Mouse (Mus musculus) limb, embryonic 14.5 days (tissue): Measurements from ENCODE around the gene Gtf3c6. TPM values are rescaled to one million over a fixed set of nuclear protein-coding genes. Genes with fewer than 3 reads are reported as not detected.
A peak's percentile ranks its signal among the peaks of the same experiment; 100 is the strongest.

Source experiments
- ATAC-seq: fragments of 200-750 bp; cut with Nextera tagmentation; 2 replicates; pipeline ENCODE4 v1.8.0; 2017; ENCODE audit warnings: low read depth, moderate number of reproducible peaks, moderate TSS enrichment; ENCODE audit not compliant: low FRiP score
- DNase-seq: peaks from one replicate; pipeline ENCODE4 v3.0.0-alpha.2; 2015; ENCODE audit warnings: low spot score
- H3K27ac ChIP-seq: fragments of 300-500 bp; sonication (generic); replicated peaks from 2 replicates; pipeline ENCODE4 v1.5.1; 2014; ENCODE audit warnings: low read depth, mild to moderate bottlenecking, low read length, moderate library complexity, mixed read lengths
- H3K27me3 ChIP-seq: fragments of 300-500 bp; sonication (generic); 2 replicates; pipeline ENCODE4 v1.6.1; 2014; ENCODE audit warnings: low read length, mixed read lengths; ENCODE audit not compliant: control insufficient read depth, insufficient read depth
- H3K36me3 ChIP-seq: fragments of 300-500 bp; sonication (generic); 2 replicates; pipeline ENCODE4 v1.6.1; 2014; ENCODE audit warnings: mild to moderate bottlenecking, low read length, moderate library complexity, mixed read lengths; ENCODE audit not compliant: control insufficient read depth, insufficient read depth
- H3K4me1 ChIP-seq: fragments of 300-500 bp; sonication (generic); 2 replicates; pipeline ENCODE4 v1.6.1; 2014; ENCODE audit warnings: antibody characterized with exemption, low read length, mixed read lengths; ENCODE audit not compliant: control insufficient read depth, insufficient read depth
- H3K4me2 ChIP-seq: fragments of 300-500 bp; sonication (generic); replicated peaks from 2 replicates; pipeline ENCODE4 v1.6.1; 2014; ENCODE audit warnings: low read depth, mild to moderate bottlenecking, low read length, moderate library complexity; ENCODE audit not compliant: severe bottlenecking
- H3K4me3 ChIP-seq: fragments of 300-500 bp; sonication (generic); replicated peaks from 2 replicates; pipeline ENCODE4 v1.5.1; 2014; ENCODE audit warnings: low read length
- H3K9ac ChIP-seq: fragments of 300-500 bp; sonication (generic); 2 replicates; pipeline ENCODE4 v1.6.1; 2014; ENCODE audit warnings: mild to moderate bottlenecking, low read depth, low read length, moderate library complexity; ENCODE audit not compliant: severe bottlenecking
- H3K9me3 ChIP-seq: fragments of 300-500 bp; sonication (generic); 2 replicates; pipeline ENCODE4 v1.6.1; 2016; ENCODE audit warnings: low read length; ENCODE audit not compliant: control insufficient read depth
- POLR2A ChIP-seq: fragments of 200-500 bp; IDR thresholded peaks from 2 replicates; pipeline ENCODE4 v1.8.0; 2012; ENCODE audit warnings: inconsistent platforms, mild to moderate bottlenecking, moderate library complexity, borderline replicate concordance; ENCODE audit not compliant: insufficient read depth, insufficient read length; ENCODE audit errors: extremely low read depth
- WGBS: fragments of 180-500 bp; shearing (Covaris S2); extraction: QIAGEN DNeasy Blood & Tissue Kit; methylation state at CpG from one replicate; pipeline ENCODE4 v1.1.7; 2014; 5-methylcytosine and 5-hydroxymethylcytosine counted together
- polyA plus RNA-seq, 2 experiments: library from polyadenylated mRNA; depleted of rRNA in 1 of 2; stranded (reverse) in 1 of 2; unstranded in 1 of 2; fragments of >200 nt; fragmentation: Nextera tagmentation in 1 of 2; extraction: Ambion mirVana in 1 of 2; gene quantifications; 2 replicates each; pipeline versions ENCODE4 v1.2.1 to v1.2.3; 2012 to 2014

The Gtf3c6 gene
- polyA plus RNA-seq, 2 experiments: 47.9 to 88.6 TPM

DNA sequence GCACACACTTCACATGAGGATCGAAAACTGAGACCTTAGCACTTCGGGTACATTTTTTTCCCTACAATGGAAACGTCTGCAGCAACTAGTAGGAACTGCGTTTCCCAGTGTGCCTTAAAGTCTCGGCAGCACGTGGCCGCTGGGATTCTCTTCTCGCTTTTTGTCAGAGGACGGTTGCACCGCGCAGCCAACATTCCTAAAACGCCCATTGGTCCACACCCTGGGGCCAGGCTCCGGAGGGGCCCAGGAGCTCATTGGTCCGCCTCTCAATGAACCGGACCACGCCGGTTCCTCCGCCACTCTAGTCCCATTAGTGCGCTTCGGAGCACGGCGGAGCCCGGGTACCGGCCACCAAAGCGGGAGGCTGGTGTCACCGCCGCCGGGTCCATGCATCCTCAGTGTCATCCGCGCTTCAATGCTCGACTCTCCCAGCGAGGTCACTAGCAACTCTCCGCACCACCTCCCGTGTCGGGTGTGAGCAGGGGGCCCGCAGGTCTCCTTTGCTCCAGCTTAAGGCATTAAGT lies 42.8 kb upstream of the Gtf3c6 start:
- DNase-seq: peak; percentile 91
- Histone ChIP-seq H3K27ac (peak overlapping the region; percentile 90), H3K4me2 (peak overlapping the region; percentile 68), H3K36me3 (no peaks in the 10 kb centered on the region), H3K9me3 (no peaks in the 10 kb centered on the region), H3K4me3 (peak overlapping the region; percentile 95), H3K9ac (peak overlapping the region; percentile 93), H3K4me1 (peaks cover 13% of the 10 kb centered on the region), H3K27me3 (no peaks in the 10 kb centered on the region)
- WGBS: under 1% methylated on average over 34 of the region's 36 CpGs
- TF ChIP-seq POLR2A: 0 out of 2 replicates have a peak, but pooled peaks have one; percentile 13
- peak; percentile 81 for ATAC-seq

DNA sequence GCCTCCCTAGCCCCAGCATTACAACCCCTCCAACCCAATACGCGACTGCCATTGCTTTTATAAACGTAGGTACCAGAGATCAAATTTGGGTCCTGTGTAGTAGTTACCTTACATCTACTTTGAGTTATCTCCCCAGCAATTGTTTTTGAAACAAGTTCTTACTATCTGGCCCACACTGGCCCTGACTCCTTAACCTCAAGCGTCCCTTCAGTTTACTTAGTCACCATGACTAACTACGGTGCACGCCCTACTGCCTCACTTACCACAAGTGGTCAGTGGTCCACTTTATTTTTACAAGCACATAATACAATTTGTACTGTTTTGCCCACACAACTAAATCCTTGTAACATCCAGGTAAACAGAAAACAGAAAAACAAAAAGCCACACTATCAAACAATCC lies 34.7 kb upstream of the Gtf3c6 start:
- DNase-seq (no peak), ATAC-seq (no peak)
- no peak overlapping the region for H3K4me3 ChIP-seq
- peaks cover 38% of the 10 kb centered on the region for H3K36me3 ChIP-seq
- H3K4me1 ChIP-seq: no peaks in the 10 kb centered on the region
- H3K4me2 ChIP-seq: no peak overlapping the region
- H3K9ac ChIP-seq: no peak overlapping the region
- no peak for TF ChIP-seq POLR2A
- no peaks in the 10 kb centered on the region for H3K27me3 ChIP-seq
- WGBS: 94% methylated on average over 6 of the region's 6 CpGs
- H3K9me3 ChIP-seq: no peaks in the 10 kb centered on the region
- no peak overlapping the region for H3K27ac ChIP-seq

DNA sequence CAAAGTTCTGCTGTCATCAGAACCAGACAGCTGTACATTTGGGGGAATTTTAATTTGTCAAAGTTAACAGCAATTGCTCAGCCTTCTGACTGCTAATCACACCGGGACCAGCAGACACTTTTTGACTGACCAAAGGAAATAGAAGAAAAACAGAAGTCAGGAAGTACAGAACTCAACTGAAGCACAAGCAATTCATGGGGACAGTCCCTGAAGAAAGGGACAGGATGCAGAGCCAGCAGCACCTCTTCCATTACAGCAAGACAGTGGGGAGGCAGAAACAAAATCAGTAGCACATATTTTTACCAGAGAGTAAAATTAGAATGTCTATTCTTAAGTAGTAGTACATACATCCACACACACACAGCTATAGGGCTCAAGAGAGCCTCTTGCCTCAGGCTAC lies 28.9 kb upstream of the Gtf3c6 start:
- H3K9ac ChIP-seq: no peak overlapping the region
- no peak for TF ChIP-seq POLR2A
- no peaks in the 10 kb centered on the region for H3K27me3 ChIP-seq
- DNase-seq (no peak), ATAC-seq (no peak)
- H3K27ac ChIP-seq: no peak overlapping the region
- H3K4me2 ChIP-seq: no peak overlapping the region
- H3K36me3 ChIP-seq: peaks cover 36% of the 10 kb centered on the region
- H3K9me3 ChIP-seq: no peaks in the 10 kb centered on the region
- no peaks in the 10 kb centered on the region for H3K4me1 ChIP-seq
- H3K4me3 ChIP-seq: no peak overlapping the region
- WGBS: 89% methylated on average over 1 of the region's 1 CpGs

DNA sequence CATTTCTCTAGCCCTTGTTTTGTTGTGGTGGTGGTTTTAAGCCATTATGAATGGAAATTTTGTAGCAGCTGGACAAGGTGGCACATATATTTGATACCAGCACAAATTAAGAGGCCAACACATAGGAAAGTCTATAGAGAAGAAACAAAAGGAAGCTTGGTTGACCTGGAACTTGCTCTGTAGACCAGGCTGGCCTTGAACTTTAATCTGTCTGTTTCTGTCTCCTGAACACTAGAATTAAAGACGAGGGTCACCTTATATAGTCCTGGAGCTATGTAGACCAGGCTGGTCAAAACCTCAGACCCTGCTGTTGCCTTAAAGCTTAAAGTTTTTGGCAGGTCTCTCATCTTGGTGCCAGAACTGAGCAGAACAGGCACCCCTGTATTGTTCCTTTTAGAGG lies 27.7 kb upstream of the Gtf3c6 start:
- Histone ChIP-seq H3K36me3 (peaks cover 25% of the 10 kb centered on the region), H3K4me3 (no peak overlapping the region), H3K4me1 (no peaks in the 10 kb centered on the region), H3K9me3 (no peaks in the 10 kb centered on the region), H3K27me3 (no peaks in the 10 kb centered on the region), H3K9ac (no peak overlapping the region), H3K27ac (no peak overlapping the region), H3K4me2 (no peak overlapping the region)
- no peak for DNase-seq
- ATAC-seq: no peak
- 82% methylated on average over 1 of the region's 1 CpGs for WGBS
- TF ChIP-seq POLR2A: no peak

DNA sequence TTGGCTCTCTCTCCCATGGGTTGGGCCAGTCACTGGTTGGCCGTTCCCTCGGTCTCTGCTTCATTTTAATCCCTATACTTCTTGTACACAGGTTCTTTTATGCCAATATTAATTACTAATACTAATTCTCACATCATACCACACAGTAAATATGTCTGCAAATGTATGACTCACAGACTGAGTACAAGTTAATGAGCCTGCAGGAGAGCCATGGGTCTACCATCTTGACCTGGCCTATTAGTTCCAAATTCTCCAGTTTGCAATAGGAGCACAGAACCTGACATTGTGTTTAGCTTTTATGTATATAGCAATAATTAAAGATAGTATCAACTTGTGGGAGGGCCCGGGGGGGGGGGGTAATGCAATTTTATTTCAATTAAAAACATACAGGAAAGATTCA lies 27.1 kb upstream of the Gtf3c6 start:
- no peaks in the 10 kb centered on the region for H3K27me3 ChIP-seq
- 86% methylated on average over 3 of the region's 3 CpGs for WGBS
- DNase-seq (no peak), ATAC-seq (no peak)
- H3K4me1 ChIP-seq: no peaks in the 10 kb centered on the region
- no peak overlapping the region for H3K27ac ChIP-seq
- no peaks in the 10 kb centered on the region for H3K9me3 ChIP-seq
- TF ChIP-seq POLR2A: no peak
- peaks cover 23% of the 10 kb centered on the region for H3K36me3 ChIP-seq
- H3K4me2 ChIP-seq: no peak overlapping the region
- no peak overlapping the region for H3K4me3 ChIP-seq
- H3K9ac ChIP-seq: no peak overlapping the region
